Mouse (Mus musculus) regulatory T cell (primary cell): ENCODE measurements around the gene AC131692.1.

Experiments used
- in situ Hi-C: fragments of 300-600 bp; cut with MboI, MseI; formaldehyde crosslinking; loops from one replicate; pipeline ENCODE4 v1.15.1; 2025; ENCODE audit warnings: high pct_unique_total_duplicates

The AC131692.1 gene

DNA sequence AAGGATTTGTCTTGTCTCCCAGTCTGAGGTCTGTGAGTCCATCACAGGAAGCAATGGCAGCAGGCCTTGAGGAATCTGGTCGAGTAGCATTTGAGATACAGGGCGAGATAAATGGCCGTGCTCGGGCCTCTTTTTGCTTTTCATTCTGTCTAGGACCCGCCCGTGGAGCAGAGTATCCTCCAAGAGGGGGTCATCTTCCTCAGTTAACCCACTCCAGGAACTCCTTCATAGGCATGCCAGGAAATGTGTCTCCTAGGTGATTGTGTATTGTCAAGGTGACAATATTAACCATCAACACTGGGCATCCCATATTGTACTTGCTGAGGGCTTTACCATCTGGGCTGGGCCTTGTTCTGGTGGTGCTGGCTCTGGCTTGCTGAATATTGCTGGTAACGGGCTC is at the start of gene AC131692.1:
TSS of gene AC131692.1 (plus strand) at position 301 of the 400 bp plus-strand sequence.
- in situ Hi-C loops = no loop called here

- in situ Hi-C loops = no loop called here
Measured at GRCm38 (mm10) chr19:6045366-6046293, 48.6 kb upstream of the AC131692.1 start.

DNA sequence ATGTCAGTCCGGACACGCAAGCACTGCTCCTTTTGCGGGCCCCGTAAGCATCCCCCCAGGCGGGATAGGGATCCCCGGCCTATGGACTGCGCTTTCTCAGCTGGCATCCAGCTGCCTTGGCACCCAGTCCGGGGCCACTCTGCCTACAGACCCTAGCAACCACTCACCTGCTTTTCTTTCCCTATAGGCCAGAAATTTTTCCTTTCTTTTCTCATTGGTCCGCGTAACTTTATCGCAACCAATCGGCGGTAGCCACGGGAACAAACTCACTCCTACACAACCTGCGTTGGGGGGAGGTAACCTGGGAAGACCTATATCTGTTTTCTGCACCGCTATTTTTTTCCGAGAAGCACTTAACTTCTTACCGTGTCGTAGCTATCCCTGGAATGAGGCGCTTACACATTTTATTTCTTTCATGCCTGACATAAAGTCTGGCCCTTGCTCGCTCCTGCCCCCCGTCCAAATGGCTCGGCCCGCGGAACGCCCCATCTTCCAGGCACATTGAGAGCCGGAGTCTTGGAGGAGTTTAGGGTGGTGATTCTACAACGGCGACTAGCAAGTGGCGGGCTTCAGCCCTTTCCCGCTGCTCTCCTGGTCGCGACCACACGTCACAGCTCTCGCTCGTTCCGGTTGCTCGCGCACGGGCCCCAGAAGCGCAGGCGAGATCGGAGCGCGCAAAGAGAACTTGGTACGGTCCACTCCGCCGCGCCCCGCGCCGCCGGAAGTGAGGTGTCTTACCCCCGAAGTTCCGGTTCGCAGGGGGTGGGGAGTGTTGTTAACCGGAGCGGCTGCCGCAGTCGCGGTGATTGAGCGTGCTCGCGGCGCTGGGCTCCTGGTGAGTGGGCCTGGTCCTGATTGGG is 47.7 kb upstream of the AC131692.1 start, which contains the start of gene Syvn1:
TSS of gene Syvn1 (plus strand) at position 283 of the 860 bp plus-strand sequence.
- in situ Hi-C loops = no loop called here

- in situ Hi-C loops = no loop called here
Measured at GRCm38 (mm10) chr19:6047154-6047898, 46.9 kb upstream of the AC131692.1 start.

DNA sequence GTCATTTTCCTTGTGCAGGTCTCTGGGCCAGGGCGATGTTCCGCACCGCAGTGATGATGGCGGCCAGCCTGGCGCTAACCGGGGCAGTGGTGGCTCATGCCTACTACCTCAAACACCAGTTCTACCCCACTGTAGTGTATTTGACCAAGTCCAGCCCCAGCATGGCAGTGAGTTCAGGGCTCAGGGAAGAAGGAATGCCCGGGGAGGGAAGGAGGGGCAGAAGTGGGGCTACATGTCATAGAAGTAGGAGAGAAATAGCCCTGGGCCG is 46.4 kb upstream of the AC131692.1 start:
- in situ Hi-C loops = no loop called here

- in situ Hi-C loops = no loop called here
Measured at GRCm38 (mm10) chr19:6048681-6049410, 45.4 kb upstream of the AC131692.1 start.

DNA sequence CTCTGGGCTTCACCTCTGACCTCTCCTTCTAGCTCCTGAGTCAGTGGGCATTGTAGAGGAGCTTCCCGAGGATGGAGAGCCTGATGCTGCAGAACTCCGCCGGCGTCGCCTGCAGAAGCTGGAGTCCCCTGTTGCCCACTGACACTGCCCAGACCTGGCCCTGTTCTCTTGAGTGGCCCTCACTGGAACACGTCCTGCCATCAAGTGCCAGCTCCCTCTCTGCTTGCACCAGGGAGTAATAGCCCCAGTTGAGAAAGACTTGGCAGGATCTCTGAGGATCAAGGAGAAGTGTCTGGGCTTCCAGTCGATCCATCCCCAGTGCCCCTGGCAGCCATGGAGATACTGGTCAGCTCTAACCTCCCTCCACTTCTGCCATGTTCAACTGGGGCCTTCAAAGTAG is 41.7 kb upstream of the AC131692.1 start:
- in situ Hi-C loops = no loop called here

DNA sequence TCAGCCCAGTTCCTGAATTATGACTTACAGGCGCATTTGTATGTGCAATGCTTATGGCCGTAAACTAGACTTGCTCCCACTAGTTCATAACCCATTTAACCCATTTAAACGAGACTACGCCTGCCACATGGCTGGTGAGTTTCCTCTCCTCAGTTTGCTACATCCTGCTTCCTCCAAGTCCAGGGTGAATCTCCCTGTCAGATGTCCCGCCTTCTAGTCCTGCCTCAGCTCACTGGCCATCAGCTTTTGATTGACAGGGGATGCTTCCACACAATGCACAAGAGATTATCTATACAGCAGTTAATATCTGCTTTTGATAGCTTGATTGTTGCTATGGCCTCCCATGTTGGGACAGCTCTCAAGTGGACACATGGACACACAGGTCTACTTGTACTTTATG is 39.9 kb upstream of the AC131692.1 start:
- in situ Hi-C loops = no loop called here

DNA sequence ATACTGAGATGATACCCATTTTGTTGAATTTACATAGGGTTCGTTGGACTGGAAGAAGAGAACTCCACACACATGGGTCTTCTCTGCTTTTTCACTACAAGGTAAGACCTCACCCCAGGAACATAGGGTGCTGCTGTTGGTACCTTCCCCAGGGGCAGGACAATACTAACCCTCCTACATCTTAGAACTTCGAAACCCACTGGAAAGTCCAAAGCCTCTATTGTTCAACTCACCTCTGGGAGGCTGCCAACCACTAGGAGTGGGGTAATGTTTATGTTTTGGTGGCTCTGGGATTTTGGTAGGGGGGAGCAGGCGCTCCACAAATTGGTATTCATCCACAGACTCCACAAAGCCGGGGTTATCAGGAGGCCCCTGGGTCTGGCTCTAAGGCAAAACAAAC is 37.5 kb upstream of the AC131692.1 start:
- in situ Hi-C loops = no loop called here

GRCm38 (mm10) chr19:6057313-6058096 is 36.7 kb upstream of the AC131692.1 start, which contains the start of the genes Mrpl49 and Fau:
Mrpl49 (minus strand) TSS chr19:6057785.
Fau (plus strand) TSS chr19:6057844.
- in situ Hi-C loops = no loop called here

DNA sequence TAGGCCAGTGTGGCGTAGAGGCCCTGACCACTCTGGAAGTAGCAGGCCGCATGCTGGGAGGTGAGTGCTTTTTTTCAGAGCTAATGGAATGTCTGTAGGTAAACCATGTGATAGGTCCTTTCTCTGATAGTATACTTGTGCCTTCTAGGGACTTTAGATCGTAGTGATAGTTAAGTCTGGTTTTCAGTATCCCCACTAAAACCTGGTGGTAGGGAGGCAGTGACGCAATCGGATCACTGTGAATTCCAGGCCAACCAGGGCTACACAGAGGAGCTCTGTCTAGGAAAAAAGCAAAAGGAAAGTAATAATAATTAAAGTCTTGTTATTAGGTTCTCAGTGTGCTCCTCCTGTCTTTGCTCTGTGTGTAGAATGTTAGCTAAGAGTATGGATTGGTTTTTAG is 35.7 kb upstream of the AC131692.1 start:
- in situ Hi-C loops = no loop called here

- in situ Hi-C loops = no loop called here
Measured at GRCm38 (mm10) chr19:6058966-6059365, 35.3 kb upstream of the AC131692.1 start.

DNA sequence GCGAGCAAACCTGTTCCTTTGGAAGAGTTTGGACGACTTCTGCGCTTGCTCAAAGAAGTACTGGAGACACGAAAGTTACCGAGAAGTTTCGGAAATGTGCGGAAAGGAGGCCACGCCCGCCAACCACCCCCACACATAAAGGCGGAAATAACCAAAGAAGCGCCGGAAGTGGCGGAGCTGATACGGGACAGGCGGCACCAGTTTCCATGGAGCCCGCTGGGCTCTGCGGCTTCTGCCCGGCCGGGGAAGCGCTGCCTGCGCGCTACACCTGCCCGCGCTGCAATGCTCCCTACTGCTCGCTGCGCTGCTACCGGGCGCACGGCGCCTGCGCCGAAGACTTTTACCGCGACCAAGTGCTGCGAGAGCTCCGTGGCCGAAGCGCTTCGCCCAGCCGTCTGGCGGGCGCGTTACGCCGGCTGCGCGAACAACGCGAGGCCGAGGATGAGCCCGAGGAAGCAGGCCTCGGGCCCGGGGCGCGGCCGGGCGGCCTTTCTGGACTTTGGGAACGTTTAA is 33.1 kb upstream of the AC131692.1 start, which contains the start of gene Znhit2:
TSS of gene Znhit2 (plus strand) at position 172 of the 513 bp plus-strand sequence.
- in situ Hi-C loops = no loop called here

GRCm38 (mm10) chr19:6061641-6062302 is 32.4 kb upstream of the AC131692.1 start:
- in situ Hi-C loops = no loop called here

DNA sequence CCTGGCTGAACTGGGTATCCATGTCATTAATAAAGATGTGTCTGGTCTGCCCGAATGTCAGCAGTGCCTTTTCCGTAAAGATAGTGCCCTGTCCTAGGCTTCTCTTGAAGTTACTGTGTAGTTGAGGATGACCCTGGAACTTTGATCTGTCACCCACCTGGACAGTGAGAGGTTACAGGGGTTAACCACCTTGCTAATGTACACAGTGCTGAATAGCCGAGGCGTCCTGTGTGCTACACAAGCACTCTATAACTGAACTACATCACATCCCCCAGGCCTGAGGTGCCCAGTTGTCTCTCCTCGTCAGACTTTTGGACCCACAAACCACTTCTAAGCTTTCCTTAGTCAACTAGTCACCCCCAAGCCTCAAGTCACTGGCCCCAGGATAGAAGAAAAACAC is 31.8 kb upstream of the AC131692.1 start:
- in situ Hi-C loops = no loop called here

DNA sequence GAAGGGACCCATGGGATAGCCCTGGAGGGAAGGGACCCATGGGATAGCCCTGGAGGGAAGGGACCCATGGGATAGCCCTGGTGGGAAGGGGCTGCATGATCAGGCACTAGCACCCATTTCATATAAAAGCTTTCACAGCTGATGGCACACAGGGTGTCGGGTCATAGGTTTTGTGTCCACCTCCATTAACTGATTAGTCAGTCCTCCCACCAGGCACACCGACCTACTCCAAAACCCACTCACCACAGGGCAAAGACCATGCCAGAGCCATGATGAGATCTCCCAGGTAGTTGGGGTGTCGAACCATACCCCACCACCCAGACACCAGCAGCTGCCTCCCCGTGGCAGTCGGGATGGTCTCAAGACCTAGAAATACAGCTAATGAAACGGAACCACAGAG is 31.1 kb upstream of the AC131692.1 start:
- in situ Hi-C loops = no loop called here

DNA sequence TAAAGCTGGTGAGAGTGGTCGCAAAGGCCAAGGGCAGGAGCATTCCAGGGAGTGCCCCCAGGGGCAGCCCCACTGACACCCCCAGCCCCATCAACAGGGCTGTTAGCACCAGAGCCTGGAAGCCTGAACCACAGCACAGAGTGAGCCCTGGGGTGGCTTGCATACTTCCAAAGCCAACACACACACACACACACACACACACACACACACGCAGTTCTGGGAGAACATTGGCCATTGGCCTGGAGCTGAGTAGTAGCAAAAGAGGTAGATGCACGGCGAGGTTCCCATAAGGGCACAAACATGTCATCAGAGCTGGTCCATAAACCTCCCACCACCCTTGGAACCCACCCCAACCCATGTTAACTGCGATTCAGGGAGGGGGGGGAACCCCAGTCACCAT is 27.6 kb upstream of the AC131692.1 start:
- in situ Hi-C loops = loop anchor here (5.0 kb wide), 1 partner anchor 104 kb away; the partner anchor contains the start of gene Pola2

DNA sequence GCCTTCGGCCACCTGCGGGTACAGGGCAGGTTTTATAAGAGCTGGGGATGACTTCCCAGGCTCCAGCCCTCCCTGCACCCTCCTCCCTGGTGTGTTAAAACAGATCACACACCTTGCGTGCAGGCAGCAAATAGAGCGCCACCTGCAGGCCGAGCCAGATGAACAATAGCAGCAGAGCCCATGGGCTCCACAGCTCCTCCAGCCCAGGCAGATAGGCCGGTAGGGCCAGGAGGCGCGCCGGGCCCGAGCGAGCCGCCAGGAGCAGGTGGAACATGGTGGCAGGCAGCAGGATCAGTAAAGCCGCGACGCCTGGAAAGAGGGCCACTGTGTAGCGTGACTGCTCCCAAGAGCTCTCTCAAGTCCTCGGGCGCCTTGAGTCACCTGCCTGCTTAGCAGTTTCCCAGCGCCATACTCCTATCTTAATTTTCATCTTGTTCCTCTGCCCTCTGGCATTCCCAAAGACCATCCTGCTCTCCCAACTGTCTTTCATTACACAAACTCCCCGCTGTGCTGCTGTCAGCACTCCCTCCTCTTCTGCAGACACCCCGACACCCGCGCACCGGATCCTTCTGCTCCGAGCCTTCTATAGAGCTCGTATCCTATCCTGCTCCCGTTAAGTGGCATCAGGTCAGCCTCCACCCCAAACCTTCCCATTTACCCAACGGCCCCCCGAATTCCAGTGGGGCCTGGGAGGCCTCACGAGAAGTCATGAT is 27.1 kb upstream of the AC131692.1 start:
- in situ Hi-C loops = loop anchor here (5.0 kb wide), 1 partner anchor 105 kb away; the partner anchor contains the start of gene Pola2
